Mouse (Mus musculus): Measurements from ENCODE around the gene 4933427D14Rik.

4933427D14Rik gene

GRCm38 (mm10) chr11:72136231-72136982 is 70.9 kb downstream of the 4933427D14Rik start:
- no peak for DNase-seq

DNA sequence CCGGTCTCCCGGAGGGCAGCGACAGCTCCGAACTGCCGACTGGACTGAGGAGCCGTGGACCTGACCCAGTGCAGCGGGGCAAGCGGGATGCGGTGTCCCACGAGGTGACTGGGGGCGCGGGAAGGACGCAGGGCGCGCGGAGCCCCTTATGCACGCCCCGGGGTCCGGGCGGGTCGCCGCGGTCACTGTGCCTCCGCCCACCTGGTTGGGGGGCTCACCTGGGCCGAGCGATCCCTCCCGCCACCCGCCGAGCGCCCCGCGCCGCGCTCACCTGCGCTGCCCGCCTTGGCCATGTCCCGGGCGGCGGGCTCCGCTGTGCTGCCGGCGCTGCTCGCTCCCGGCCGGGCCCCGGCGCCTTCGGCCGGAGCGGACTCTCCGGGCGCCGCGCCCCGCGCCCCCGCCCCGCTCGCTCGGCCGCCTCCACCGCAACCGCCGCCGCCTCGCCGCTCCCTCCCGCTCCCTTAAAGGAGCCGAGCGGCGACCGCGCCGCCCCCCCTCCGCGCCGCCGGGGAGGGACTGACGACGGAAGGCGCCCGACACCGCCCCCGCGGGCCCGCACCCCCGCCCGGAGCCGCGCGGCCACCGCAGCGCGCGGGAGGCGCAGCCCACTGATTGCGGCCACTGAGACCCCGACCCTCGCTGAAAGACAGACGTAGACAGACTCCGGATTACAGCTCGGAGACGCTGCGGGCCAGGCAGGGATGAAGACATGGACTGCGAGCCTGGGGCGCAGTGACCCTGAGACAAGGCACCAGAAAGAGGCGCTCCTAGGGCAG is 71.7 kb downstream of the 4933427D14Rik start, which contains the start of gene Pitpnm3:
Gene Pitpnm3 (minus strand): TSS at position 396 of the 776 bp plus-strand sequence.
- peak; percentile 94 for DNase-seq

DNA sequence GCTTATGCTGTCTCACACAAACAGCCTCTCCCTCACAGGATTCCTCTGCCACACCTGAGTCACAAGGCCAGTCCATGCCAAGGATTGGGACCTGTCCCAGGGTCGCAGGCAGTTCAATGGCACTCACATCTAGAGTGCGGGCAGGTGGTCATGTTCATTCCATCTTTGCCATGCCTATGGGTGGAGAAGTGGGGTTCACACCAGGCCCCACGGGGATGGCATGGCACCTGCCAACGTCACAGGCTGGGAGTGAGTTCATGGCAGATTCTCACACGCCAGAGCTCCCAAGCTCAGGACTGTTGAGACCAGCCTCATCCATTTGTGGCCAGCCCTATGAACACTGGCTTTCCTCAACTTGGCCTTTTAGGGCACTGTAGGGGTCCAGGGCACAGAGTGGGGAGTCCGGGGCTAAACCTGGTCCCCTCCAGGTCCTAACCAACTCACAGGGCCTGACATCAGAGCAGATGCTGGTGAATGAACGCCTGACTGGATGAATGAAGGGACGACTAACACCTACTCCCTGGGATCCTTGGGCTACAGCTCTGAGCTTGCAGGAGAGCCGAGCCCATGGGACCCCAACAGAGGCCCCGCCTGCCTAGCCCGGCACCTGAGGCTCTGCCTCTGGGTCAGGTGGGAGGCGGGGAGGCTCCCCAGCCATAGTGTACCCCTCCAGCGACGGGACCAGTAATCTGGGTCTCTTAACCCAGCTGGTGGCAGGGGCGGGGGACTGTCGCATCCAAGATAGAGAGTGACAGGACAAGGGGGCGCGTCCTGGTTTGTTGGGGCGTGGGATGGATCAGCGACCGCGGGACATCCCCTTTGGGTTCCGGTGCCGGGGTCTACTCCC is 72.5 kb downstream of the 4933427D14Rik start:
- no peak for DNase-seq

DNA sequence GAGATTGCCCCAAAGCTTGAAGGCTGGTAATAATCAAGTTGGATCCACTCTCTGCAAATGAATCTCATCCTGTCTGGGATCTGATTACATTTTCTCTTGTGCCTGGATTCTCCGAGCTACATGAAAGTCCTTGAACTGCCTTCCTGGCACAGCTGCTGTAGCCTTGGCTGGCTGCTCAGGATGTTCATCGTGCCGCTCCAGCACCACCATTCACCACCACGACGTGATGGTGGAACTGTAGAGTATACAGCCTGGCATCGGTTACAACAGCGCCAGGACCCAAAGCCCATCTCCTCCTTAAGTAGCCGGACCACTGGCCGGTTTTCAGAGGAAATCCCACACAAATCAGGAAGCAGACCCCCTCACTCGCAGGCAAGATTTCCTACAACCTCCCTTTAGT is 74.2 kb downstream of the 4933427D14Rik start:
- peak; percentile 93 for DNase-seq

GRCm38 (mm10) chr11:72132266-72132665 is 75.0 kb downstream of the 4933427D14Rik start:
- DNase-seq = peak; percentile 97

GRCm38 (mm10) chr11:72131697-72132096 is 75.6 kb downstream of the 4933427D14Rik start:
- no peak for DNase-seq

DNA sequence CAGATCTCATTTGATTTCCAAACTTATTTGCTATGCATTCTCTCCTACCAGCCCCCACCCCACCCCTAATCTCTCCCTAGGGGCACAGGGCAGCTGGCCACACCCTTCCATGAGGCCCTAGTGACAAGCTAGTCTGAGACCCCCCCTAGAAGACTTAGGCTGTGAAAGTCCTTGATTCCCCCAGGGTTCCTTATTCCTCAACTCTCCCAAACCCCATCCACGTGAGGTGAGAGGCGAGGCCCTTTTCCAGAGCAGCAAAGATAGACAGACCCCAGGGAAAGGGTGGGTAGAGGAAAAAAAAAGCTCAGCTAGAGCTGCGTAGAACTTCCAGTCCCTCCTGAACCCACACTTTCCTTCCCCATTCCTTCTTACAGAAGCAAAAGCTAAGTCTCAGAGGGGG is 76.4 kb downstream of the 4933427D14Rik start:
- DNase-seq = no peak

DNA sequence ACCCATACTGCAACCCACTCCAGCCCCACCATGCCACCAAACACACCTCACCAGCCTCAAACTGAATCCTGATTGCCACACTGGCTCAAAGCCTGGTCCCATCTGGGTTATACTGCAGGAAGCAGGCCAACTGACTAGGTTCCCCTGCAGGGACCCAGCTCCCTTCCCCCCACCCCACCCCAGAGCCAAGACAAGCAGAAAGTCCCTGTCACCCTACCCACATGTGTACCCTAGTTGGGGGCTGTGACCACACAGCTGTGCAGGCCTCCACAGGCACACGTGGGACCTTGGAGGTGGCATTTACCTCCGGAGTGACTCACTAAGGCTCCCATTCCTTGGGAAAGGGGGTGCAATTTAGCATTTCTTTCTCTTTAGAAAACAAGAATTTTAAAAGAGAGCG is 76.8 kb downstream of the 4933427D14Rik start:
- DNase-seq = no peak

DNA sequence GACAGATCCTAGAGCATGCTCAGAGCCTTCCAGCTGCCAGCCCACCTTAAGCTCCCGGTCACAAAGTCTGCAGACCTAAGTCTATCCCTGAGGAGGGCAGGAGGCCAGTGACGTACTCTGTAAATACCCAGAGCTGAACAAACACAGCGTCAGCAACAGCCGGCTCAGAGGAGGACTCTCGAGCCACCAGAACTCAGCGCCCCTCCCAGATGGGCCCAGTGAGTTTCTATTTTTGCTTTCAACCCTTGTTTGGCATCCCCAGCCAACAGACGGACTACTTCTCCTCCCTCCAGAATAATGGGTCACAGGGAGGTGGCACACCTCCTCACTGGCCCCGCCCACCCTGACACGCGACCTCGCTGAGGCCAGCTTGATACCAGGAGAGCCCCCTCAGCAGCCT is 77.2 kb downstream of the 4933427D14Rik start:
- peak; percentile 98 for DNase-seq

DNA sequence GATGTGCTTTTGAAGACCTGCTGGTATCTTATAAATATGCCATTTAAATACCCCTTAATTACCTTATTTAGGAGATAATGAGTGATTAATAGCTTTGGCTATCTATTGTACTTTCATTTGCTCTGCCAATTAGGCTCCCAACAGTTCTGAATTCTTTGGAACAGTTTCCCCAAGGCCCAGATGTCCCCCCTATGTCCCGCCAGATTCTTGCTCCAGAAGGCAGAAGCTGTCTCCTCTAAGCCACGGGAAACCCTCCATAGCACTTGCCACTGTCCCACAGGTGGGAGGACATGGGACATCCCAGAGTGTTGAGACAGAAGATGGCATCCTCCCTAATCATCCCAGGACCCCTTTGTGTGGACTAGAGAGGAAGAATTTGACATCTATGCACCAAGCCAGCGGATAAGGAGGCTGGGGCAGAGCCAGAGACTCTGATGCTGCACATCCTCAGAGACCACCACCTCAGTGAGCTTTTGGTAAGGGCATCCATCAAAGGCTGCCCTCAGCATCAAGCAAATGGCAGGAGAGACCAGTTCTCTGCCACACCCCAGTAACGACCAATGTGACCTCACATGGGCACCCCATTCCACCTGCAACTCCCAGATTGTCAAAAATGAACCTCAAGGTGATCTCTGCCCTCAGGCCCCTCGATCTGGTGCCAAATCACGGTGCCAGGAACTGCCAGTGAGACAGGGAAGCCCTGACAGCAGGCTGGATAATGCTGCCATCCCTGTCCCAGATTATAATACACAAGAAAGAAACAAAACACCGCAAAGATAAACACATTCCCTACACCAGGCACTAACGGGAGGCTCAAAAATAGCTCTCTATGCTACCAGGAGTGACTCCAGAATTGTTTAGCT is 78.0 kb downstream of the 4933427D14Rik start:
- no peak for DNase-seq

- no peak for DNase-seq
Observed at GRCm38 (mm10) chr11:72127450-72128189, 79.6 kb downstream of the 4933427D14Rik start.

- no peak for DNase-seq
Observed at GRCm38 (mm10) chr11:72125781-72126180, 81.5 kb downstream of the 4933427D14Rik start.

DNA sequence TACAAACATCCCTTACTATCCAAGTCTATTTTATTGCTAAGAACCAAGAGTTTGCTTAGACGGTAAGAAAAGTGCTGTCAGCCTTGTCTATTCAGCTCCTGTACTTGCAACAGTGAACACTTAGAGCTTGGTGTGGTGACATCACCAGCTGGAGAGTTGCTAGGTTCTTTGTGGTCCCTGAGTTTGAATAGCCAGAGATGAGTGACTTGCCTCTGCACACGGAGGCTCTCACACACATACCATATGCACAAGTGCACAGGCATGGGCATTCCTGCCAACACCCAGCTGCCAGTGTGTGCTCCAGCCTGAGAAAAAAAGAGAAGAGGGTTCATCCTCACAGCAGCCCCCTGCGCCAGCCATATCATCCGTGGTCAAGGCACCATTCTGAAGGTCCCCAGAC is 83.7 kb downstream of the 4933427D14Rik start:
- no peak for DNase-seq

- no peak for DNase-seq
Observed at GRCm38 (mm10) chr11:72120354-72120753, 86.9 kb downstream of the 4933427D14Rik start.

- DNase-seq = no peak
Observed at GRCm38 (mm10) chr11:72118630-72119029, 88.6 kb downstream of the 4933427D14Rik start.

DNA sequence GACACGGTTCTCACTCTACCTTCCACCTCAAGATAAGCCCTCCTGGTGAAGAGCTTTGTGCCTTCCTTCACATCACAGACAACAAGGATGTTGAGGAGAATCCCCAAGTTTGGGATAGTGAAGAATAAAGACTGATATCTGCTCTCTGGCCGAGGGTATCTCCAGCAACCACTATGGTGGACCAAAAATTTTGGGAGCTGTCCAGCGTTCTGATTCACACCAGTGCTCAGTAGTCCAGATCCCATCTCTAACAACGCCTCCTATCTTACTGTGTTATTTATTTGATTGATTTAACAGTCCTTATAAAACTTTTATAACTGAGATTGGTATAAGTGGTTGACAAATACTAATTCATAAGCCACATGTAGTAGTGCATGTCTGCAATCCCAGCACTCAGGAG is 94.0 kb downstream of the 4933427D14Rik start:
- DNase-seq = no peak

- no peak for DNase-seq
Observed at GRCm38 (mm10) chr11:72110726-72111125, 96.5 kb downstream of the 4933427D14Rik start.

DNA sequence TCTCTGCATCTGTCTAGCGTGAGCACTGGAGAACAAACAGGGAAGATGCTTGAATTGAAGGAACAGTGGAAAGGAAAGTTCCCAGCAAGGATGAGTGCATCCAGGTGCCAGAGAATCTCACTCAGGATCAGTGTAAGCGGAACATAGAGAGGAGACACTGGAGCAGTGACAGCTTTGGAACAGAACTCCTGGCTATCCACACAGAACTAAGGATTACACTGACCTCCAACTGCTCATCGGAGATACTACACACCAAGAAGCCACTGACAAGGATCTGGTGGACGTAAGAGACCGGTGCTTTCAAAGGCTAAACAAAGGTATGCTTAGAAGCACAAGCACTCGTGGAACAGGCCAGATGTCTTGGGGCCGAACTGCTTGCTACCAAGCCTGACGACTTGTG is 103.0 kb downstream of the 4933427D14Rik start:
- no peak for DNase-seq

All from heart, adult 11 months (tissue).